Mouse (Mus musculus): ENCODE measurements at regions not wholly inside any gene's neighbourhood (a gene's known extent, or its start where the extent isn't known, plus 50 kb on each side); places are given as distances from the start of the nearest gene placed in this dataset.

GRCm38 (mm10) chr2:57492914-57493621, 255.6 kb downstream of the Gpd2 start:
- no peak for ATAC-seq (ENCODE audit: insufficient number of reproducible peaks, insufficient read depth, low FRiP score, low read depth)
- Histone ChIP-seq H3K36me3 (ENCODE audit: control insufficient read depth, insufficient read depth, low read length) (no peaks in the 10 kb centered on the region), H3K27me3 (ENCODE audit: control insufficient read depth, insufficient read depth, low read length) (no peaks in the 10 kb centered on the region), H3K9ac (ENCODE audit: low read length) (no peak overlapping the region), H3K9me3 (ENCODE audit: control insufficient read depth, low read length) (no peaks in the 10 kb centered on the region), H3K4me2 (ENCODE audit: low read length) (no peak overlapping the region), H3K27ac (replicated peaks in 1 of 2; ENCODE audit: control insufficient read depth in 1 of 2, insufficient read depth in 1 of 2, low read depth in 2 of 2, low read length in 2 of 2) (no peak overlapping the region), H3K4me1 (ENCODE audit: control insufficient read depth in 2 of 2, insufficient read depth in 2 of 2, low read length in 2 of 2) (no peaks in the 10 kb centered on the region), H3K4me3 (ENCODE audit: control insufficient read depth in 1 of 2, insufficient read depth in 1 of 2, low read depth in 1 of 2, low read length in 2 of 2) (no peak overlapping the region)
- 71% methylated on average over 6 of the region's 6 CpGs for WGBS

GRCm38 (mm10) chr2:57496315-57496954, 259.0 kb downstream of the Gpd2 start:
- H3K4me3 ChIP-seq (ENCODE audit: control insufficient read depth in 1 of 2, insufficient read depth in 1 of 2, low read depth in 1 of 2, low read length in 2 of 2), result no peak overlapping the region
- no peak overlapping the region for H3K27ac ChIP-seq (replicated peaks in 1 of 2; ENCODE audit: control insufficient read depth in 1 of 2, insufficient read depth in 1 of 2, low read depth in 2 of 2, low read length in 2 of 2)
- WGBS, result 41% methylated on average over 2 of the region's 2 CpGs
- ATAC-seq (ENCODE audit: insufficient number of reproducible peaks, insufficient read depth, low FRiP score, low read depth), result no peak
- no peak overlapping the region for H3K9ac ChIP-seq (ENCODE audit: low read length)
- no peaks in the 10 kb centered on the region for H3K4me1 ChIP-seq (ENCODE audit: control insufficient read depth in 2 of 2, insufficient read depth in 2 of 2, low read length in 2 of 2)
- H3K27me3 ChIP-seq (ENCODE audit: control insufficient read depth, insufficient read depth, low read length), result no peaks in the 10 kb centered on the region
- no peaks in the 10 kb centered on the region for H3K9me3 ChIP-seq (ENCODE audit: control insufficient read depth, low read length)
- H3K4me2 ChIP-seq (ENCODE audit: low read length), result no peak overlapping the region
- H3K36me3 ChIP-seq (ENCODE audit: control insufficient read depth, insufficient read depth, low read length), result no peaks in the 10 kb centered on the region

- no peaks in the 10 kb centered on the region for H3K36me3 ChIP-seq (ENCODE audit: control insufficient read depth, insufficient read depth, low read length)
- H3K4me2 ChIP-seq (ENCODE audit: low read length), result no peak overlapping the region
- 43% methylated on average over 1 of the region's 1 CpGs for WGBS
- ATAC-seq (ENCODE audit: insufficient number of reproducible peaks, insufficient read depth, low FRiP score, low read depth), result no peak
- no peaks in the 10 kb centered on the region for H3K4me1 ChIP-seq (ENCODE audit: control insufficient read depth in 2 of 2, insufficient read depth in 2 of 2, low read length in 2 of 2)
- no peak overlapping the region for H3K4me3 ChIP-seq (ENCODE audit: control insufficient read depth in 1 of 2, insufficient read depth in 1 of 2, low read depth in 1 of 2, low read length in 2 of 2)
- no peak overlapping the region for H3K9ac ChIP-seq (ENCODE audit: low read length)
- no peaks in the 10 kb centered on the region for H3K9me3 ChIP-seq (ENCODE audit: control insufficient read depth, low read length)
- no peak overlapping the region for H3K27ac ChIP-seq (replicated peaks in 1 of 2; ENCODE audit: control insufficient read depth in 1 of 2, insufficient read depth in 1 of 2, low read depth in 2 of 2, low read length in 2 of 2)
- H3K27me3 ChIP-seq (ENCODE audit: control insufficient read depth, insufficient read depth, low read length), result no peaks in the 10 kb centered on the region
These were observed 260.5 kb downstream of the Gpd2 start for GRCm38 (mm10) chr2:57497933-57498332.

- Histone ChIP-seq H3K27me3 (ENCODE audit: control insufficient read depth, insufficient read depth, low read length) (no peaks in the 10 kb centered on the region), H3K4me2 (ENCODE audit: low read length) (no peak overlapping the region), H3K36me3 (ENCODE audit: control insufficient read depth, insufficient read depth, low read length) (no peaks in the 10 kb centered on the region), H3K9ac (ENCODE audit: low read length) (no peak overlapping the region), H3K9me3 (ENCODE audit: control insufficient read depth, low read length) (no peaks in the 10 kb centered on the region), H3K27ac (replicated peaks in 1 of 2; ENCODE audit: control insufficient read depth in 1 of 2, insufficient read depth in 1 of 2, low read depth in 2 of 2, low read length in 2 of 2) (no peak overlapping the region), H3K4me3 (ENCODE audit: control insufficient read depth in 1 of 2, insufficient read depth in 1 of 2, low read depth in 1 of 2, low read length in 2 of 2) (no peak overlapping the region), H3K4me1 (ENCODE audit: control insufficient read depth in 2 of 2, insufficient read depth in 2 of 2, low read length in 2 of 2) (no peaks in the 10 kb centered on the region)
- ATAC-seq (ENCODE audit: insufficient number of reproducible peaks, insufficient read depth, low FRiP score, low read depth), result no peak
- 49% methylated on average over 2 of the region's 2 CpGs for WGBS
These were observed 267.2 kb downstream of the Gpd2 start for GRCm38 (mm10) chr2:57504678-57505077.

- H3K36me3 ChIP-seq (ENCODE audit: control insufficient read depth, insufficient read depth, low read length), result no peaks in the 10 kb centered on the region
- no peak overlapping the region for H3K9ac ChIP-seq (ENCODE audit: low read length)
- no peaks in the 10 kb centered on the region for H3K27me3 ChIP-seq (ENCODE audit: control insufficient read depth, insufficient read depth, low read length)
- no peak overlapping the region for H3K27ac ChIP-seq (replicated peaks in 1 of 2; ENCODE audit: control insufficient read depth in 1 of 2, insufficient read depth in 1 of 2, low read depth in 2 of 2, low read length in 2 of 2)
- no peak overlapping the region for H3K4me3 ChIP-seq (ENCODE audit: control insufficient read depth in 1 of 2, insufficient read depth in 1 of 2, low read depth in 1 of 2, low read length in 2 of 2)
- H3K4me1 ChIP-seq (ENCODE audit: control insufficient read depth in 2 of 2, insufficient read depth in 2 of 2, low read length in 2 of 2), result no peaks in the 10 kb centered on the region
- 87% methylated on average over 3 of the region's 3 CpGs for WGBS
- H3K9me3 ChIP-seq (ENCODE audit: control insufficient read depth, low read length), result no peaks in the 10 kb centered on the region
- no peak for ATAC-seq (ENCODE audit: insufficient number of reproducible peaks, insufficient read depth, low FRiP score, low read depth)
- no peak overlapping the region for H3K4me2 ChIP-seq (ENCODE audit: low read length)
These were observed 285.0 kb downstream of the Gpd2 start for GRCm38 (mm10) chr2:57522465-57522864.

- no peak overlapping the region for H3K27ac ChIP-seq (replicated peaks in 1 of 2; ENCODE audit: control insufficient read depth in 1 of 2, insufficient read depth in 1 of 2, low read depth in 2 of 2, low read length in 2 of 2)
- H3K9me3 ChIP-seq (ENCODE audit: control insufficient read depth, low read length), result no peaks in the 10 kb centered on the region
- no peak overlapping the region for H3K4me3 ChIP-seq (ENCODE audit: control insufficient read depth in 1 of 2, insufficient read depth in 1 of 2, low read depth in 1 of 2, low read length in 2 of 2)
- no peak overlapping the region for H3K9ac ChIP-seq (ENCODE audit: low read length)
- no peaks in the 10 kb centered on the region for H3K4me1 ChIP-seq (ENCODE audit: control insufficient read depth in 2 of 2, insufficient read depth in 2 of 2, low read length in 2 of 2)
- no peaks in the 10 kb centered on the region for H3K27me3 ChIP-seq (ENCODE audit: control insufficient read depth, insufficient read depth, low read length)
- no peaks in the 10 kb centered on the region for H3K36me3 ChIP-seq (ENCODE audit: control insufficient read depth, insufficient read depth, low read length)
- H3K4me2 ChIP-seq (ENCODE audit: low read length), result no peak overlapping the region
- WGBS, result 79% methylated on average over 8 of the region's 8 CpGs
- ATAC-seq (ENCODE audit: insufficient number of reproducible peaks, insufficient read depth, low FRiP score, low read depth), result no peak
These were observed 285.5 kb downstream of the Gpd2 start for GRCm38 (mm10) chr2:57522983-57523382.

- no peaks in the 10 kb centered on the region for H3K9me3 ChIP-seq (ENCODE audit: control insufficient read depth, low read length)
- H3K4me1 ChIP-seq (ENCODE audit: control insufficient read depth in 2 of 2, insufficient read depth in 2 of 2, low read length in 2 of 2), result no peaks in the 10 kb centered on the region
- no peak for ATAC-seq (ENCODE audit: insufficient number of reproducible peaks, insufficient read depth, low FRiP score, low read depth)
- no peak overlapping the region for H3K4me2 ChIP-seq (ENCODE audit: low read length)
- H3K27ac ChIP-seq (replicated peaks in 1 of 2; ENCODE audit: control insufficient read depth in 1 of 2, insufficient read depth in 1 of 2, low read depth in 2 of 2, low read length in 2 of 2), result no peak overlapping the region
- no peaks in the 10 kb centered on the region for H3K27me3 ChIP-seq (ENCODE audit: control insufficient read depth, insufficient read depth, low read length)
- no peak overlapping the region for H3K4me3 ChIP-seq (ENCODE audit: control insufficient read depth in 1 of 2, insufficient read depth in 1 of 2, low read depth in 1 of 2, low read length in 2 of 2)
- WGBS, result 64% methylated on average over 2 of the region's 2 CpGs
- no peak overlapping the region for H3K9ac ChIP-seq (ENCODE audit: low read length)
- H3K36me3 ChIP-seq (ENCODE audit: control insufficient read depth, insufficient read depth, low read length), result no peaks in the 10 kb centered on the region
These were observed 290.5 kb downstream of the Gpd2 start for GRCm38 (mm10) chr2:57527966-57528365.

GRCm38 (mm10) chr2:57539842-57540241, 302.4 kb downstream of the Gpd2 start:
- no peak for ATAC-seq (ENCODE audit: insufficient number of reproducible peaks, insufficient read depth, low FRiP score, low read depth)
- no peak overlapping the region for H3K4me3 ChIP-seq (ENCODE audit: control insufficient read depth in 1 of 2, insufficient read depth in 1 of 2, low read depth in 1 of 2, low read length in 2 of 2)
- WGBS, result 85% methylated on average over 3 of the region's 3 CpGs

More at GRCm38 (mm10) chr2:57539842-57540241, 302.4 kb downstream of the Gpd2 start:
- H3K27ac ChIP-seq (replicated peaks in 1 of 2; ENCODE audit: control insufficient read depth in 1 of 2, insufficient read depth in 1 of 2, low read depth in 2 of 2, low read length in 2 of 2), result no peak overlapping the region
- no peaks in the 10 kb centered on the region for H3K4me1 ChIP-seq (ENCODE audit: control insufficient read depth in 2 of 2, insufficient read depth in 2 of 2, low read length in 2 of 2)
- no peaks in the 10 kb centered on the region for H3K9me3 ChIP-seq (ENCODE audit: control insufficient read depth, low read length)
- no peak overlapping the region for H3K4me2 ChIP-seq (ENCODE audit: low read length)
- H3K36me3 ChIP-seq (ENCODE audit: control insufficient read depth, insufficient read depth, low read length), result no peaks in the 10 kb centered on the region
- no peak overlapping the region for H3K9ac ChIP-seq (ENCODE audit: low read length)
- no peaks in the 10 kb centered on the region for H3K27me3 ChIP-seq (ENCODE audit: control insufficient read depth, insufficient read depth, low read length)

Data from heart, embryonic 14.5 days (tissue).